ENCODE assay signal across 8 mouse cellular contexts in genomic region chr7:140070042-140070711, GRCm38 (mm10). TPM values are rescaled to one million over a fixed set of nuclear protein-coding genes. Genes with fewer than 3 reads are reported as not detected.
DNase-seq lines count a peak whose midpoint lies in the region; ATAC-seq and TF ChIP-seq lines count a peak whose summit lies in the region.

No protein-coding gene starts in this region.

- peak; percentile 45; the same call in 1 of the 2 replicates for ATAC-seq in heart, embryonic 15.5 days (replicated peaks; ENCODE audit: insufficient number of reproducible peaks, insufficient read depth, low FRiP score, low read depth)
- ATAC-seq in lung, embryonic 15.5 days (ENCODE audit: borderline replicate concordance, extremely low read depth, low FRiP score, low TSS enrichment) = peak; percentile 51; the same call in 1 of the 2 replicates

- H3K27me3 ChIP-seq in testis, adult 2 months (ENCODE audit: control insufficient read depth, insufficient read depth, low read length) = no peaks in the 10 kb centered on the region
- peaks cover 50% of the 10 kb centered on the region for H3K27me3 ChIP-seq in heart, embryonic 15.5 days
- peaks cover 21% of the 10 kb centered on the region for H3K27me3 ChIP-seq in lung, embryonic 15.5 days

- intact Hi-C loops in gastrocnemius, postnatal 36 days (cut with DNase I) = no loop called here

- TF ChIP-seq CTCF in testis, adult 2 months (IDR thresholded peaks at IDR 0.05; ENCODE audit: control insufficient read depth, insufficient read depth, insufficient replicate concordance, low read depth, low read length) = no peak

- peak; percentile 54; the same call in 1 of the 2 replicates for TF ChIP-seq POLR2A in testis, adult 2 months (IDR thresholded peaks at IDR 0.05; ENCODE audit: control insufficient read depth, low read depth, low read length)

- peak overlapping the region; percentile 72 for H3K4me2 ChIP-seq in heart, embryonic 15.5 days
- H3K4me2 ChIP-seq in lung, embryonic 15.5 days = peak overlapping the region; percentile 55

- WGBS in heart, embryonic 15.5 days = 24% methylated on average over 38 of the region's 39 CpGs
- WGBS in lung, embryonic 15.5 days = 26% methylated on average over 38 of the region's 39 CpGs

- H3K4me1 ChIP-seq in testis, adult 2 months (ENCODE audit: control insufficient read depth, insufficient read depth, low read length) = peaks cover 10% of the 10 kb centered on the region; the same call in 1 of the 2 replicates
- peaks cover 6% of the 10 kb centered on the region for H3K4me1 ChIP-seq in heart, embryonic 15.5 days (replicated peaks)
- H3K4me1 ChIP-seq in lung, embryonic 15.5 days = no peaks in the 10 kb centered on the region

- peak overlapping the region; percentile 77 for H3K4me3 ChIP-seq in testis, adult 2 months (ENCODE audit: control insufficient read depth, low read depth, low read length)
- H3K4me3 ChIP-seq in heart, embryonic 15.5 days = peak overlapping the region; percentile 46
- H3K4me3 ChIP-seq in lung, embryonic 15.5 days = peak overlapping the region; percentile 32

- no peaks in the 10 kb centered on the region for H3K36me3 ChIP-seq in testis, adult 2 months (ENCODE audit: control insufficient read depth, insufficient read depth, low read length)
- no peaks in the 10 kb centered on the region for H3K36me3 ChIP-seq in heart, embryonic 15.5 days
- H3K36me3 ChIP-seq in lung, embryonic 15.5 days = no peaks in the 10 kb centered on the region

- DNase-seq in testis, postnatal 14 days (ENCODE audit: low spot score) = no peak
- peak; percentile 26 for DNase-seq in yolk sac, embryonic 10.5 days (ENCODE audit: low spot score)
- no peak for DNase-seq in cerebellum, adult 9-10 months
- no peak for DNase-seq in gastrocnemius, postnatal 36 days
- DNase-seq in spleen, postnatal 36 days (ENCODE audit: low spot score in 2 of 2) = no peak

- H3K27ac ChIP-seq in testis, adult 2 months (ENCODE audit: control insufficient read depth, insufficient read depth, low read depth, low read length) = no peak overlapping the region
- no peak overlapping the region for H3K27ac ChIP-seq in heart, embryonic 15.5 days
- no peak overlapping the region for H3K27ac ChIP-seq in lung, embryonic 15.5 days

- peak overlapping the region; percentile 56 for H3K9ac ChIP-seq in heart, embryonic 15.5 days
- H3K9ac ChIP-seq in lung, embryonic 15.5 days = 0 out of 2 replicates have a peak overlapping the region, but pooled peaks have one; percentile 10

- no peaks in the 10 kb centered on the region for H3K9me3 ChIP-seq in heart, embryonic 15.5 days (replicated peaks)
- no peaks in the 10 kb centered on the region for H3K9me3 ChIP-seq in lung, embryonic 15.5 days

RNA-seq across cellular contexts. Expression of gene Caly, which starts 12.2 kb away (rescaled TPM):
- polyA plus RNA-seq in testis, adult 2 months (2012; rRNA removed) = 3.7 and 4.6 TPM in 2 replicates
- 0.45 and 0.67 TPM in 2 replicates for polyA plus RNA-seq in heart, embryonic 15.5 days (2015; fragmentation: Nextera tagmentation; extraction: Ambion mirVana)
- polyA plus RNA-seq in lung, embryonic 15.5 days (2015; fragmentation: Nextera tagmentation; extraction: Ambion mirVana) = 0.66 and 1.1 TPM in 2 replicates
- total RNA-seq in gastrocnemius, postnatal 36 days (2021) = under 1 TPM in 1 of 2 experiments, not detected in 1; 0.33 TPM

RNA-seq across cellular contexts. Expression of gene Msx3, which starts 21.3 kb away (rescaled TPM):
- polyA plus RNA-seq in testis, adult 2 months (2012; rRNA removed) = 0.12 TPM in 1 of 2 replicates, not detected in the other
- not detected in 2 replicates for polyA plus RNA-seq in heart, embryonic 15.5 days (2015; fragmentation: Nextera tagmentation; extraction: Ambion mirVana)
- not detected in 2 replicates for polyA plus RNA-seq in lung, embryonic 15.5 days (2015; fragmentation: Nextera tagmentation; extraction: Ambion mirVana)
- total RNA-seq in gastrocnemius, postnatal 36 days (2021) = not detected

RNA-seq across cellular contexts. Expression of gene Prap1, which starts 23.0 kb away (rescaled TPM):
- polyA plus RNA-seq in testis, adult 2 months (2012; rRNA removed) = 0.73 and 1.4 TPM in 2 replicates
- polyA plus RNA-seq in heart, embryonic 15.5 days (2015; fragmentation: Nextera tagmentation; extraction: Ambion mirVana) = 0.29 TPM in 1 of 2 replicates, not detected in the other
- not detected in 2 replicates for polyA plus RNA-seq in lung, embryonic 15.5 days (2015; fragmentation: Nextera tagmentation; extraction: Ambion mirVana)
- not detected for total RNA-seq in gastrocnemius, postnatal 36 days (2021)

RNA-seq across cellular contexts. Expression of gene Fuom, which starts 32.1 kb away (rescaled TPM):
- polyA plus RNA-seq in testis, adult 2 months (2012; rRNA removed) = 2.1 and 2.7 TPM in 2 replicates
- 79.5 and 107 TPM in 2 replicates for polyA plus RNA-seq in heart, embryonic 15.5 days (2015; fragmentation: Nextera tagmentation; extraction: Ambion mirVana)
- polyA plus RNA-seq in lung, embryonic 15.5 days (2015; fragmentation: Nextera tagmentation; extraction: Ambion mirVana) = 19.1 and 19.8 TPM in 2 replicates
- 10 to 100 TPM; 38.9 to 42.5 TPM for total RNA-seq in gastrocnemius, postnatal 36 days (2021)

RNA-seq across cellular contexts. Expression of gene Tubgcp2, which starts 33.7 kb away (rescaled TPM):
- 60.3 and 67.5 TPM in 2 replicates for polyA plus RNA-seq in testis, adult 2 months (2012; rRNA removed)
- 27.4 and 37.0 TPM in 2 replicates for polyA plus RNA-seq in heart, embryonic 15.5 days (2015; fragmentation: Nextera tagmentation; extraction: Ambion mirVana)
- 53.2 and 56.4 TPM in 2 replicates for polyA plus RNA-seq in lung, embryonic 15.5 days (2015; fragmentation: Nextera tagmentation; extraction: Ambion mirVana)
- 10 to 100 TPM; 16.8 to 19.2 TPM for total RNA-seq in gastrocnemius, postnatal 36 days (2021)
